Comparison of ENCODE assay signal across 8 mouse cellular contexts in genomic region chr3:107038661-107039223, GRCm38 (mm10). TPM values are rescaled to one million over a fixed set of nuclear protein-coding genes. Genes with fewer than 3 reads are reported as not detected.
DNase-seq lines count a peak whose midpoint lies in the region; ATAC-seq and TF ChIP-seq lines count a peak whose summit lies in the region.

No protein-coding gene starts in this region.

- H3K27ac ChIP-seq in lung, embryonic 14.5 days (ENCODE audit: low read depth), result no peak overlapping the region
- no peak overlapping the region for H3K27ac ChIP-seq in lung, postnatal 0 days (ENCODE audit: low read length)
- no peak overlapping the region for H3K27ac ChIP-seq in forebrain, embryonic 11.5 days (ENCODE audit: low read depth, low read length)
- H3K27ac ChIP-seq in midbrain, postnatal 0 days (ENCODE audit: low read depth, low read length), result no peak overlapping the region

- H3K27me3 ChIP-seq in lung, embryonic 14.5 days (ENCODE audit: insufficient read depth, low read length), result peaks cover 8% of the 10 kb centered on the region; the same call in 1 of the 2 replicates
- peaks cover 9% of the 10 kb centered on the region; the same call in 1 of the 2 replicates for H3K27me3 ChIP-seq in lung, postnatal 0 days (replicated peaks; ENCODE audit: insufficient read depth, low read length)
- no peaks in the 10 kb centered on the region for H3K27me3 ChIP-seq in forebrain, embryonic 11.5 days (ENCODE audit: control insufficient read depth, insufficient read depth, low read length)
- H3K27me3 ChIP-seq in midbrain, postnatal 0 days (ENCODE audit: insufficient read depth, low read length), result no peaks in the 10 kb centered on the region

- TF ChIP-seq EP300 in lung, postnatal 0 days (IDR thresholded peaks at IDR 0.05), result no peak

- no peak for ATAC-seq in lung, embryonic 14.5 days (ENCODE audit: insufficient read depth)
- no peak for ATAC-seq in lung, postnatal 0 days
- ATAC-seq in forebrain, embryonic 11.5 days (replicated peaks; ENCODE audit: low FRiP score), result no peak
- no peak for ATAC-seq in midbrain, postnatal 0 days (ENCODE audit: low FRiP score)
- no peak for ATAC-seq in monocyte, adult 5-6 weeks (replicated peaks; ENCODE audit: insufficient number of reproducible peaks, low FRiP score, low TSS enrichment, poor library complexity, severe bottlenecking)

- 45% methylated on average over 10 of the region's 10 CpGs for WGBS in lung, embryonic 14.5 days
- 52% methylated on average over 10 of the region's 10 CpGs for WGBS in lung, postnatal 0 days
- 48% methylated on average over 10 of the region's 10 CpGs for WGBS in forebrain, embryonic 11.5 days
- 9% methylated on average over 10 of the region's 10 CpGs for WGBS in midbrain, postnatal 0 days

- H3K9me3 ChIP-seq in lung, embryonic 14.5 days (ENCODE audit: low read depth, low read length), result no peaks in the 10 kb centered on the region
- H3K9me3 ChIP-seq in lung, postnatal 0 days (ENCODE audit: low read length), result no peaks in the 10 kb centered on the region
- H3K9me3 ChIP-seq in forebrain, embryonic 11.5 days (ENCODE audit: control insufficient read depth, low read length), result no peaks in the 10 kb centered on the region; the same call in 1 of the 2 replicates
- H3K9me3 ChIP-seq in midbrain, postnatal 0 days (ENCODE audit: low read length), result no peaks in the 10 kb centered on the region

- H3K36me3 ChIP-seq in lung, embryonic 14.5 days (ENCODE audit: insufficient read depth), result no peaks in the 10 kb centered on the region
- H3K36me3 ChIP-seq in lung, postnatal 0 days (ENCODE audit: insufficient read depth, low read length), result no peaks in the 10 kb centered on the region
- H3K36me3 ChIP-seq in forebrain, embryonic 11.5 days (ENCODE audit: control insufficient read depth, insufficient read depth, low read length), result no peaks in the 10 kb centered on the region
- H3K36me3 ChIP-seq in midbrain, postnatal 0 days (ENCODE audit: insufficient read depth, low read length), result no peaks in the 10 kb centered on the region

- H3K4me3 ChIP-seq in lung, embryonic 14.5 days (ENCODE audit: low read depth, low read length), result no peak overlapping the region
- no peak overlapping the region for H3K4me3 ChIP-seq in lung, postnatal 0 days (ENCODE audit: low read depth, low read length)
- peak overlapping the region; percentile 14; the same call in 1 of the 2 replicates for H3K4me3 ChIP-seq in forebrain, embryonic 11.5 days (ENCODE audit: low read depth, low read length)
- peak overlapping the region; percentile 81 for H3K4me3 ChIP-seq in midbrain, postnatal 0 days (ENCODE audit: low read depth, low read length)

- peaks cover 5% of the 10 kb centered on the region; the same call in 1 of the 2 replicates for H3K4me1 ChIP-seq in lung, embryonic 14.5 days (ENCODE audit: insufficient read depth)
- H3K4me1 ChIP-seq in lung, postnatal 0 days (ENCODE audit: insufficient read depth, low read depth, low read length), result no peaks in the 10 kb centered on the region
- peaks cover 8% of the 10 kb centered on the region; the same call in 1 of the 2 replicates for H3K4me1 ChIP-seq in forebrain, embryonic 11.5 days (replicated peaks; ENCODE audit: control insufficient read depth, insufficient read depth, low read length)
- H3K4me1 ChIP-seq in midbrain, postnatal 0 days (ENCODE audit: insufficient read depth, low read length), result peaks cover 5% of the 10 kb centered on the region; the same call in 1 of the 2 replicates

- no peak for DNase-seq in lung, embryonic 14.5 days
- DNase-seq in lung, postnatal 0 days (ENCODE audit: low spot score), result no peak
- DNase-seq in forebrain, embryonic 11.5 days (ENCODE audit: low spot score), result peak; percentile 64
- peak; percentile 53 to 78 for DNase-seq in layer of hippocampus, postnatal 14 days (ENCODE audit: low spot score in 2 of 2)
- DNase-seq in midbrain, postnatal 0 days (ENCODE audit: low spot score), result peak; percentile 90
- peak; percentile 71 for DNase-seq in thymus, postnatal 0 days (ENCODE audit: low spot score)
- DNase-seq in kidney, postnatal 36 days, result no peak

- TF ChIP-seq CTCF in lung, embryonic 14.5 days (IDR thresholded peaks at IDR 0.05; ENCODE audit: low read depth), result no peak
- no peak for TF ChIP-seq CTCF in lung, postnatal 0 days (IDR thresholded peaks at IDR 0.05)
- TF ChIP-seq CTCF in midbrain, postnatal 0 days (IDR thresholded peaks at IDR 0.05), result no peak

- H3K4me2 ChIP-seq in lung, embryonic 14.5 days, result peak overlapping the region; percentile 26; the same call in 1 of the 2 replicates
- no peak overlapping the region for H3K4me2 ChIP-seq in lung, postnatal 0 days (replicated peaks; ENCODE audit: low read depth, low read length)
- H3K4me2 ChIP-seq in forebrain, embryonic 11.5 days (ENCODE audit: low read depth, low read length, severe bottlenecking), result peak overlapping the region; percentile 35; the same call in 1 of the 2 replicates
- H3K4me2 ChIP-seq in midbrain, postnatal 0 days (ENCODE audit: low read depth, low read length, poor library complexity, severe bottlenecking), result peak overlapping the region; percentile 79

- no peak overlapping the region for H3K9ac ChIP-seq in lung, embryonic 14.5 days
- no peak overlapping the region for H3K9ac ChIP-seq in lung, postnatal 0 days (replicated peaks; ENCODE audit: low read depth)
- no peak overlapping the region for H3K9ac ChIP-seq in forebrain, embryonic 11.5 days (ENCODE audit: low read length)
- H3K9ac ChIP-seq in midbrain, postnatal 0 days (replicated peaks; ENCODE audit: low read length, poor library complexity, severe bottlenecking), result peak overlapping the region; percentile 57

RNA-seq across cellular contexts. Expression of gene Kcna3, which starts 2.8 kb away (rescaled TPM):
- polyA plus RNA-seq in lung, embryonic 14.5 days (2014; fragmentation: Nextera tagmentation; extraction: Ambion mirVana), result 2.9 and 4.5 TPM in 2 replicates
- 2.7 and 4.2 TPM in 2 replicates for polyA plus RNA-seq in lung, postnatal 0 days (2015; fragmentation: Nextera tagmentation; extraction: Ambion mirVana)
- polyA plus RNA-seq in forebrain, embryonic 11.5 days (2014; fragmentation: Nextera tagmentation; extraction: Ambion mirVana), result 9.2 and 9.5 TPM in 2 replicates
- total RNA-seq in layer of hippocampus, postnatal 14 days (2021), result 10 to 100 TPM; 13.8 to 17.1 TPM
- total RNA-seq in midbrain, postnatal 0 days (2014; rRNA removed), result 66.1 and 74.0 TPM in 2 replicates
- polyA plus RNA-seq in midbrain, postnatal 0 days (2015; fragmentation: Nextera tagmentation; extraction: Ambion mirVana), result 15.6 and 16.0 TPM in 2 replicates
- 29.2 and 35.2 TPM in 2 replicates for polyA plus RNA-seq in thymus, postnatal 0 days (2015; fragmentation: Nextera tagmentation; extraction: Ambion mirVana)
- 5.3 to 23.6 TPM (median 8.3 TPM) in 3 replicates for total RNA-seq in monocyte, adult 5-6 weeks (2017)

Comparison
In these comparisons a context has a peak if more than half of its experiments do, and no peak if none do; other contexts are left out.
1. DNase-seq: peak in forebrain, embryonic 11.5 days (single experiment), layer of hippocampus, postnatal 14 days (2 of 2), midbrain, postnatal 0 days (single experiment) and thymus, postnatal 0 days (single experiment); none in lung, embryonic 14.5 days (single experiment), lung, postnatal 0 days (single experiment) and kidney, postnatal 36 days (0 of 2).
2. H3K4me3 ChIP-seq: peak in forebrain, embryonic 11.5 days (single experiment) and midbrain, postnatal 0 days (single experiment); none in lung, embryonic 14.5 days (single experiment) and lung, postnatal 0 days (single experiment).